Mouse (Mus musculus) midbrain, embryonic 16.5 days (tissue): ENCODE measurements around the gene Riok1. TPM values are rescaled to one million over a fixed set of nuclear protein-coding genes. Genes with fewer than 3 reads are reported as not detected.

Experiments
- ATAC-seq: fragments of 200-750 bp; cut with Nextera tagmentation; 2 replicates; pipeline ENCODE4 v1.8.0; 2017; ENCODE audit warnings: moderate TSS enrichment
- H3K27ac ChIP-seq: fragments of 300-500 bp; sonication (generic); 2 replicates; pipeline ENCODE4 v1.5.1; 2014; ENCODE audit warnings: mild to moderate bottlenecking, low read length, mixed read lengths
- H3K27me3 ChIP-seq: fragments of 300-500 bp; sonication (generic); 2 replicates; pipeline ENCODE4 v1.6.1; 2014; ENCODE audit warnings: low read depth, low read length, mixed read lengths; ENCODE audit not compliant: control insufficient read depth, insufficient read depth
- H3K36me3 ChIP-seq: fragments of 300-500 bp; sonication (generic); 2 replicates; pipeline ENCODE4 v1.6.1; 2014; ENCODE audit warnings: mild to moderate bottlenecking, low read length, moderate library complexity, mixed read lengths; ENCODE audit not compliant: control insufficient read depth, insufficient read depth
- H3K4me1 ChIP-seq: fragments of 300-500 bp; sonication (generic); 2 replicates; pipeline ENCODE4 v1.6.1; 2014; ENCODE audit warnings: mild to moderate bottlenecking, low read length, mixed read lengths; ENCODE audit not compliant: control insufficient read depth, insufficient read depth
- H3K4me2 ChIP-seq: fragments of 300-500 bp; sonication (generic); 2 replicates; pipeline ENCODE4 v1.6.1; 2014; ENCODE audit warnings: mild to moderate bottlenecking, low read length, mixed read lengths
- H3K4me3 ChIP-seq: fragments of 300-500 bp; sonication (generic); 2 replicates; pipeline ENCODE4 v1.5.1; 2014; ENCODE audit warnings: low read depth, mild to moderate bottlenecking, low read length, moderate library complexity, mixed read lengths
- H3K9ac ChIP-seq: fragments of 300-500 bp; sonication (generic); 2 replicates; pipeline ENCODE4 v1.6.1; 2014; ENCODE audit warnings: low read depth, low read length, mixed read lengths
- H3K9me3 ChIP-seq: fragments of 300-500 bp; sonication (generic); replicated peaks from 2 replicates; pipeline ENCODE4 v1.6.1; 2014; ENCODE audit warnings: mild to moderate bottlenecking, low read length, mixed read lengths; ENCODE audit not compliant: control insufficient read depth, poor library complexity, severe bottlenecking
- WGBS: fragments of 180-500 bp; shearing (Covaris S2); extraction: QIAGEN DNeasy Blood & Tissue Kit; methylation state at CpG from one replicate; pipeline ENCODE4 v1.1.7; 2014; 5-methylcytosine and 5-hydroxymethylcytosine counted together
- polyA plus RNA-seq: library from polyadenylated mRNA; unstranded; fragments of >200 nt; fragmentation: Nextera tagmentation; extraction: Ambion mirVana; gene quantifications from 2 replicates; pipeline ENCODE4 v1.2.1, GENCODE M21; 2015

Gene Riok1
- polyA plus RNA-seq, 1 experiment from 2014 or later: 53.4 TPM

- peak within 1 kb of the TSS; percentile 91 for H3K9ac ChIP-seq
- WGBS: under 1% methylated on average over 47 of the region's 47 CpGs
- peaks cover 23% of the 10 kb centered on the region for H3K4me1 ChIP-seq
- peaks cover 6% of the 10 kb centered on the region; the same call in 1 of the 2 replicates for H3K36me3 ChIP-seq
- no peaks in the 10 kb centered on the region for H3K27me3 ChIP-seq
- peak; percentile 97 for ATAC-seq
- H3K4me2 ChIP-seq: peak within 1 kb of the TSS; percentile 98
- peak within 1 kb of the TSS; percentile 86 for H3K4me3 ChIP-seq
- H3K27ac ChIP-seq: peak within 1 kb of the TSS; percentile 87
- H3K9me3 ChIP-seq: no peaks in the 10 kb centered on the region
Observed at GRCm38 (mm10) chr13:38037044-38037687, 371 bp downstream of the Riok1 start, which contains the start of gene Cage1. Gene Cage1, minus strand, starts transcription at chr13:38037069.

GRCm38 (mm10) chr13:38037811-38038210 is 1.0 kb downstream of the Riok1 start:
- Histone ChIP-seq H3K27ac (no peak overlapping the region), H3K9me3 (no peaks in the 10 kb centered on the region), H3K27me3 (no peaks in the 10 kb centered on the region), H3K9ac (peak overlapping the region; percentile 91), H3K4me3 (peak overlapping the region; percentile 86), H3K36me3 (peaks cover 10% of the 10 kb centered on the region), H3K4me2 (peak overlapping the region; percentile 98), H3K4me1 (peaks cover 23% of the 10 kb centered on the region)
- WGBS: 59% methylated on average over 12 of the region's 12 CpGs
- no peak for ATAC-seq

GRCm38 (mm10) chr13:38049888-38050287 is 13.1 kb downstream of the Riok1 start:
- H3K36me3 ChIP-seq: peaks cover 33% of the 10 kb centered on the region
- ATAC-seq: no peak
- 96% methylated on average over 3 of the region's 3 CpGs for WGBS

GRCm38 (mm10) chr13:38062678-38063077 is 25.9 kb downstream of the Riok1 start:
- H3K27me3 ChIP-seq: no peaks in the 10 kb centered on the region
- no peak for ATAC-seq

More at GRCm38 (mm10) chr13:38049888-38050287, 13.1 kb downstream of the Riok1 start:
- Histone ChIP-seq H3K9ac (no peak overlapping the region), H3K4me3 (no peak overlapping the region), H3K9me3 (no peaks in the 10 kb centered on the region), H3K27me3 (no peaks in the 10 kb centered on the region), H3K4me2 (no peak overlapping the region), H3K27ac (no peak overlapping the region), H3K4me1 (no peaks in the 10 kb centered on the region)

GRCm38 (mm10) chr13:38064854-38065663 is 28.3 kb downstream of the Riok1 start:
- peak; percentile 77; the same call in 1 of the 2 replicates for ATAC-seq
- Histone ChIP-seq H3K4me2 (no peak overlapping the region), H3K9me3 (no peaks in the 10 kb centered on the region), H3K27ac (no peak overlapping the region), H3K4me3 (no peak overlapping the region), H3K9ac (no peak overlapping the region), H3K27me3 (no peaks in the 10 kb centered on the region), H3K4me1 (no peaks in the 10 kb centered on the region), H3K36me3 (peaks cover 16% of the 10 kb centered on the region)
- WGBS: 78% methylated on average over 11 of the region's 11 CpGs

More at GRCm38 (mm10) chr13:38062678-38063077, 25.9 kb downstream of the Riok1 start:
- Histone ChIP-seq H3K9me3 (no peaks in the 10 kb centered on the region), H3K9ac (no peak overlapping the region), H3K4me2 (no peak overlapping the region), H3K27ac (no peak overlapping the region), H3K4me3 (no peak overlapping the region), H3K36me3 (peaks cover 23% of the 10 kb centered on the region), H3K4me1 (no peaks in the 10 kb centered on the region)
- WGBS: 93% methylated on average over 11 of the region's 11 CpGs

GRCm38 (mm10) chr13:38070945-38071344 is 34.1 kb downstream of the Riok1 start:
- no peaks in the 10 kb centered on the region for H3K4me1 ChIP-seq
- ATAC-seq: no peak
- H3K27ac ChIP-seq: no peak overlapping the region
- no peaks in the 10 kb centered on the region for H3K27me3 ChIP-seq
- H3K4me3 ChIP-seq: no peak overlapping the region
- H3K9ac ChIP-seq: no peak overlapping the region
- no peaks in the 10 kb centered on the region for H3K9me3 ChIP-seq
- 0 out of 2 replicates have a peak, but pooled peaks cover 3% of the 10 kb centered on the region for H3K36me3 ChIP-seq
- 79% methylated on average over 4 of the region's 4 CpGs for WGBS
- H3K4me2 ChIP-seq: no peak overlapping the region

GRCm38 (mm10) chr13:38073374-38074307 is 36.8 kb downstream of the Riok1 start:
- Histone ChIP-seq H3K4me3 (no peak overlapping the region), H3K4me2 (no peak overlapping the region), H3K4me1 (no peaks in the 10 kb centered on the region), H3K9me3 (no peaks in the 10 kb centered on the region), H3K36me3 (no peaks in the 10 kb centered on the region), H3K27me3 (no peaks in the 10 kb centered on the region), H3K27ac (no peak overlapping the region), H3K9ac (no peak overlapping the region)
- ATAC-seq: no peak
- WGBS: 94% methylated on average over 18 of the region's 18 CpGs

- Histone ChIP-seq H3K4me1 (no peaks in the 10 kb centered on the region), H3K27me3 (no peaks in the 10 kb centered on the region), H3K9ac (no peak overlapping the region), H3K9me3 (no peaks in the 10 kb centered on the region), H3K4me2 (no peak overlapping the region), H3K4me3 (no peak overlapping the region), H3K27ac (no peak overlapping the region), H3K36me3 (no peaks in the 10 kb centered on the region)
- ATAC-seq: no peak
- 73% methylated on average over 5 of the region's 5 CpGs for WGBS
Observed at GRCm38 (mm10) chr13:38074404-38074803, 37.6 kb downstream of the Riok1 start.
